Mouse (Mus musculus): ENCODE results near the gene Cgas.
"Not testable (repeated sequence)": the region's sequence is repeated elsewhere in the genome, so short reads cannot be mapped to it uniquely, and the experiment has no call there.

The Cgas gene

DNA sequence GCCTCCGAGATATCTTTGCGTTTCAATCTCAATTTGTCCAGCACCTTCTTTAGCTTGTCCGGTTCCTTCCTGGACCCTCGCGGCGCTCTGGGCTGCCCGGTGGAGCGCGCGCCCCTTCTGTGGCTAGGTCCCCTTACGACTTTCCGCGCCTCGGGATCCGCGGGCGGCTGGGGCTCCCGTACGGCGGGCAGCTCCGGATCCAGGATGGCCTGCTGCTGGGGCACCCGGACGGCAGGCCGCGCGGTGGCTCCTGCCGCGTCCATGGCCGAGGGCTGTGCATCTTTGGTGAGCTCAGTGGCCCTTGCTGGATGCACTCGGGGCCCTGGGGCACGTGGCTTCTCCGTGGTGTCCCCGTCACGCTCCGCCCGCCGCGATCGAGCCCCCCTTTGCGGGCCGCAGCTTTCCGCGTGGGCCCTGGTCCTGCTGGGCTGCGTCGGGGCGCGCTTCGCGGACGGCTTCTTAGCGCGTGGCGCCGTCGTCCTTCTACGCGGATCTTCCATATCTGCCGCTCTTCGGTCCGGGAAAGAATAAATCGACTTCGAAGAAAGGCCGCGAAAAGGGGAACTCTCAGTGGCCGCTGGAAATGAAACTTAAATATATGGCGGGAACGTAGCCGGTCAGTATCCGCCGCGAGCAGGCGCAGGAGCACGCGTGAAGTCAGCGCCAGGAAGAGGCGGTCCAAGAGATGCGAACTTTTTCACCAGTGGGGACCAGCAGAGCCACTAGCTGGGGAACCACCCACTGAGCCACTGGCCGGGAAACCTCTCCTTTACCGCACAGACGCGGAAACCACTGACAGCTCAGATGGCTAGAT lies at the start of gene Cgas:
Cgas (minus strand) TSS at position 659 of the 814 bp plus-strand sequence.
- ATAC-seq (ENCODE audit: insufficient number of reproducible peaks, low FRiP score, low TSS enrichment), result no peak

DNA sequence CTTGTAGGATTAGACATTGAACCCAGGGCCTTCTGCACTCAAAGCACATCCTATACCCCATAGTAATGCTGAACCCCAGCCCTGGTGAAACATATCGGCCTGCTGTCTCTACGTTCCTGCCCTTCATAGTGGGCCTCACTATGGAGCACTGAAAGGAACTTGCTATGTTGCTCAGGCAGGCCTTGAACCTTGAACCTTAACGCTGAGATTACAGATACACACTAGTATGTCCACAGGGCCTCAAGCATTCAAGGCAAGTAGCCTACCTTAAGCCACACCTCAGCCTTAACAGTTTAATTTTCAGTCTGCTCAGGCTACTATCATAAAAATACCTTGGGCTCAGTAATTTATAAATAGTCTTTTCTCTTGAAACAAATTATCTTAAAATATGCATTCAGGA lies 49.2 kb upstream of the Cgas start:
- ATAC-seq (ENCODE audit: insufficient number of reproducible peaks, low FRiP score, low TSS enrichment), result no peak

DNA sequence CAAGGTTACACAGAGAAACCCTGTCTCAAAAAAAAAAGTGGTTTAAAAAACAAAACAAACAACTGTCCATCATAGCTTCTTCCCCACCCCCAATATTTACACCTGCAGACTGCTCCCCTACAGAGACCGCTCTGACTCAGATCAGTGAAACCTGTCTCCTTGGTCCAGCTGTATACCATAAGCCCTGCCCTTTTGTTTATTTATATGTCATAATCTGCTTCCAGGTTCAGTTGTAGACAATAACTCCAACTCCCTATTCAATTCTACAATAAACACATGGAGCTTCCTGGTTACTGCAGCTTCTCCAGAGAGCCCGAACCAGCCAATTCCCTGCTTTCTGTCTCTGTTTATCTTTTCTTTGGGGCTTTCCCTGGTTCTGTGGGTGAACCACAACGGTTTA lies 48.1 kb upstream of the Cgas start:
- no peak for ATAC-seq (ENCODE audit: insufficient number of reproducible peaks, low FRiP score, low TSS enrichment)

DNA sequence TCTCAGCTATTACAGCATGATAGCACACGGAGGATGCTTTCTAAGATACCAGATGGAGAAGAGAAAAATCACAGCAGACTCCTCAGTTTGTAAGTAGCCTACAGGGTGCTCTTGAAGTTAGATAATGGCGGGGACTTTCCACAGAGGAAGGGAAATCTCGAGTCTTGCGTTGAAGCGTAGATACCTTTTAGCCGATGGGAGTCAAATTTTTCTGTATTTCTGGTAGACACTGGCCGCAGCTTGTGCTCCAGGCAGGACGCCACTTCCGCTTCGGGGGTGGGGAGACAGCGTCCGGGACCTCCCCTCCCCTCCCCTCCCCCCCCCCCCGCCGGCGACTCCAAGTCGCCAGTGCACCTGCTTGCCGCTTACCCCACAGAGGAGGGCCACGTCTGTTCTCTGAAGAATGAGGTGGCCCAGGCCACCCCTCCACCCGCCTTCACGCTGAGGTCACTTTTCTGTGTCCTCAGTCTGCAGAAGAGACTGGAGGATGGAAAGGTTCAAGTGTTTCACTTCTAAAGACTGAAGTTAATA lies 45.9 kb upstream of the Cgas start, which contains the start of gene Eef1a1:
Eef1a1 (minus strand) TSS at position 262 of the 531 bp plus-strand sequence.
- peak; percentile 31; the same call in 1 of the 2 replicates for ATAC-seq (ENCODE audit: insufficient number of reproducible peaks, low FRiP score, low TSS enrichment)

- not testable (repeated sequence) for ATAC-seq (ENCODE audit: insufficient number of reproducible peaks, low FRiP score, low TSS enrichment)
Measured at GRCm38 (mm10) chr9:78488021-78488420, 45.0 kb upstream of the Cgas start.

GRCm38 (mm10) chr9:78484660-78485059 lies 41.6 kb upstream of the Cgas start:
- ATAC-seq (ENCODE audit: insufficient number of reproducible peaks, low FRiP score, low TSS enrichment), result no peak

DNA sequence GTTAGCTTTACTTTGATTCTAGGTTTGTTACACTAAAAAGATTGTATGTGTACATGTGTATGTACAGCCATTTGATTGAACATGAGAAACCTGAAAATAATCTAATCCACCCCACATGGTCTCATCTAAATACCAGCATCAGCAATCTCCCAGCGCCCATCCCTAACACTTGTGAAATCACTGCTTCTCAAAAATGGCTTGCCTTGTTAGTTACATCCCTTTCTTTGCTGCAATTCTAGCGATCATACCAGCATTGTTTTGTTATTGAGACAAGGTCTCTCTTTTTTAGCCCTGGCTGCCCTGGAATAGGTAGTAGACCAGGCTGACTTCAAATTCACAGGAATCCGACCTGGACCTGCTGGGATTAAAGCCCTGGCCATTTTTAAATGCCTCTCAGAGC lies 39.3 kb upstream of the Cgas start:
- no peak for ATAC-seq (ENCODE audit: insufficient number of reproducible peaks, low FRiP score, low TSS enrichment)

- ATAC-seq (ENCODE audit: insufficient number of reproducible peaks, low FRiP score, low TSS enrichment), result peak; percentile 96
Measured at GRCm38 (mm10) chr9:78481423-78482331, 38.6 kb upstream of the Cgas start.

GRCm38 (mm10) chr9:78480706-78481358 lies 37.8 kb upstream of the Cgas start:
- ATAC-seq (ENCODE audit: insufficient number of reproducible peaks, low FRiP score, low TSS enrichment), result peak; percentile 54

DNA sequence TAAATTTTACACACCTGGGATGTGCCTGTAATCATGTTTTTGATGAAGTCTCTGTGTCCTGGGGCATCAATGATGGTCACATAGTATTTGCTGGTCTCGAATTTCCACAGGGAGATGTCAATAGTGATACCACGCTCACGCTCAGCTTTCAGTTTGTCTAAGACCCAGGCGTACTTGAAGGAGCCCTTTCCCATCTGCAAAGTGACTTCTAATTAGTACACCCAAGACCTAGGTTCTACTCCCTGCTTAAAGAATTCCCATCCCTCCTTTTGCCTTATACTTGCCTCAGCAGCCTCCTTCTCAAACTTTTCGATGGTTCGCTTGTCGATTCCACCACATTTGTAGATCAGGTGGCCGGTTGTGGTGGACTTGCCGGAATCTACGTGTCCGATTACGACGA lies 37.2 kb upstream of the Cgas start:
- ATAC-seq (ENCODE audit: insufficient number of reproducible peaks, low FRiP score, low TSS enrichment), result not testable (repeated sequence)

GRCm38 (mm10) chr9:78479308-78479707 lies 36.3 kb upstream of the Cgas start:
- not testable (repeated sequence) for ATAC-seq (ENCODE audit: insufficient number of reproducible peaks, low FRiP score, low TSS enrichment)

GRCm38 (mm10) chr9:78478009-78478605 lies 35.1 kb upstream of the Cgas start:
- ATAC-seq (ENCODE audit: insufficient number of reproducible peaks, low FRiP score, low TSS enrichment), result not testable (repeated sequence)

DNA sequence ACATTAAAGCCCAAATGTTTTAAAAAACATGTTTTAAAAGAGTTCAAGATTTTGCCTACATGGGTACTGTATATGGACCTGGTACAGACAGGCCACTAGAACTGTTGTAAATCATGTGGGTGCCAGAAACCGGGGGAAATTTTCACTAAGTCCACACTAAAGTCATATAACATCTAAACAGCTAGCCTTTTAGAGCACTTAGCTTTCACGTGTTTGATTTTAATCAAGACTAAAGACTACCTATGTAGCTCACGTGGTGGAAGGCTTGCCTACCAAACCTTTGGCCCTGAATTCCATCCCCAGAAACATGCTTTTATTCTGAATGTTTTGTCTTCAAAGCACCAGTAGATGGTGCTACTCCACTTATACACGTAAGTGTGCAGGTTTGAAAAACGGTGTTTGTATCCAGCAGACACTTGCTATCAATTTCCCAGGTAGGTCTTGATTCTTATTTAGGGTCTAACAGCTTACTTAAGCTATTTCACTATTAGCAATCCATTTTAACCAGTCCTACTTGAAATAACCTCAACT lies 34.0 kb upstream of the Cgas start:
- ATAC-seq (ENCODE audit: insufficient number of reproducible peaks, low FRiP score, low TSS enrichment), result no peak

- no peak for ATAC-seq (ENCODE audit: insufficient number of reproducible peaks, low FRiP score, low TSS enrichment)
Measured at GRCm38 (mm10) chr9:78476531-78477020, 33.5 kb upstream of the Cgas start.

DNA sequence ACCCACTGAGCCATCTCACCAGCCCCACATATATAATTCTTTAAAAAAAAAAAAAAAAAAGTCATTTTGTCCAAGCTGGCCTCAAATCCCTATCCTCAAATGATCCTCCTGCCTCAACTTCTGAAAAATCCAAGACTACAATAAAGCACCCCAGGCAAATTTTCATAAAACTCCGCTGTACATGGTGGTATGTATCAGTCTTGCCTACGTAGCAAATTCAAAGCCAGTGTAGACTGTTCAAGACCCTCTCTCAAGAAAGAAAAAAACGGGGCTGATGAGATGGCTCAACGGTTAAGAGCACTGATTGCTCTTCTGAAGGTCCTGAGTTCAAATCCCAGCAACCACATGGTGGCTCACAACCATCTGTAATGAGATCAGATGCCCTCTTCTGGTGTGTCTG lies 32.8 kb upstream of the Cgas start:
- no peak for ATAC-seq (ENCODE audit: insufficient number of reproducible peaks, low FRiP score, low TSS enrichment)

DNA sequence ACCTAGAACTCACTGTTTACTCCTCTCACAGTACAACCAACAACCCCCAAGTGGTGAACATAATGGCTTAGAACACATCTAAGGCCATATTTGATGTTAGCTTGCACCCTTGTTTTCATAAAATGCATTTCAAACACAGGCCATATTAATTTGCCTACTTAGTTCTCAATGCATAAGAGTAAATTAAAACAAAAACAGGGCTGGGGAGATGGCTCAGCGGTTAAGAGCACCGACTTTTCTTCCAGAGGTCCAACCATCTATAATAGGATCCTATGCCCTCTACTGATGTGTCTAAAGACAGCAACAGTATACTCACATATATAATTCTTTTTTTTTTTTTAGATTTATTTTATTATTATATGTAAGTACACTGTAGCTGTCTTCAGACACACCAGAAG lies 32.3 kb upstream of the Cgas start:
- no peak for ATAC-seq (ENCODE audit: insufficient number of reproducible peaks, low FRiP score, low TSS enrichment)

DNA sequence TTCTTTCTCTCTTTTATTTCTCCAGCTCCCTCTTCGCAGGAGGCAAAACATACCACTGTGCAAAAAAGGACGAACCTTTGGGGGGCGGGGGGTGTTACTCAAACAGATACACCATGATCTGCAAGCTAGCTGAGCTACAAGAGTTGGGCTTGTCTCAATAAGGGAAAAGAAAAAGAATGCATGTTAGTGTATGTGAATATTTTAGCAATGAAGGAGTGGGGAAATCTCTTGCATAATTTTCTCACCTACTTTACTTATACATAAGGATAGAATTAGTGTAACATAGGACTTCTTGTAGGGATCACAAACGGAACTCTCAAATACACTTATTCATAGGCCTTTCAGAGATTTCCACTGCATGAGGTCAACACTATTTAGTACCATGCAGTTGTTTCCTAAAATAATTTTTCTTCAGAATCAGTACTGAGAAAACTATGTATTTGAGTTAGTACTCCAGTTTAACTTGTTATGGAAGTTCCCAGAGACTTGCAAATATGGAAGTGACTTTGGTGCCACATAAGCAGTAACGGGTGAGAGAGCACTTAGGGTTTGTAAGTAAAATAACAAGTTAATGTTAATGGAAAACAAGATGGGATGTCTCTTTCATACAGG lies 31.8 kb upstream of the Cgas start:
- ATAC-seq (ENCODE audit: insufficient number of reproducible peaks, low FRiP score, low TSS enrichment), result no peak

- no peak for ATAC-seq (ENCODE audit: insufficient number of reproducible peaks, low FRiP score, low TSS enrichment)
Measured at GRCm38 (mm10) chr9:78474270-78474669, 31.2 kb upstream of the Cgas start.

DNA sequence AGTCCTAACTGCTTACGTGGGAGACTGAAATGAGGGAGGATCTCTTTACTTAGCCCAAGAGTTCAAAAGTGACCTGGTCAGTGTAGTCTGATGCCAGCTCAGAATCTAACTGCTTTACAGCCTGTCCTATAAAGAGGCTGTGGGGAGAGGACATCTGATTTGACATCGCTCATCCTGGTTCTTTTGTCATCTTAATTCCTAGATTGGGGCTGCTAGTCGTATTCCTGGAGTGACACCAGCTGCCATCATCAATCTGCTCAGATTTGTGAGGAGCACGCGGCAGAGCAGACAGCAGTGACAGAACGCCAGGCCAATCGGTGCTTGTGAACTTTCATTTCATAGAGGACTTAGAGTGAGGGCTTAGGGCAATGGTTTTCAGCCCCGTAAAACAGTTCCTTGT lies 30.6 kb upstream of the Cgas start:
- no peak for ATAC-seq (ENCODE audit: insufficient number of reproducible peaks, low FRiP score, low TSS enrichment)
